Mouse (Mus musculus): ENCODE data around the gene Isyna1.

Isyna1 gene

DNA sequence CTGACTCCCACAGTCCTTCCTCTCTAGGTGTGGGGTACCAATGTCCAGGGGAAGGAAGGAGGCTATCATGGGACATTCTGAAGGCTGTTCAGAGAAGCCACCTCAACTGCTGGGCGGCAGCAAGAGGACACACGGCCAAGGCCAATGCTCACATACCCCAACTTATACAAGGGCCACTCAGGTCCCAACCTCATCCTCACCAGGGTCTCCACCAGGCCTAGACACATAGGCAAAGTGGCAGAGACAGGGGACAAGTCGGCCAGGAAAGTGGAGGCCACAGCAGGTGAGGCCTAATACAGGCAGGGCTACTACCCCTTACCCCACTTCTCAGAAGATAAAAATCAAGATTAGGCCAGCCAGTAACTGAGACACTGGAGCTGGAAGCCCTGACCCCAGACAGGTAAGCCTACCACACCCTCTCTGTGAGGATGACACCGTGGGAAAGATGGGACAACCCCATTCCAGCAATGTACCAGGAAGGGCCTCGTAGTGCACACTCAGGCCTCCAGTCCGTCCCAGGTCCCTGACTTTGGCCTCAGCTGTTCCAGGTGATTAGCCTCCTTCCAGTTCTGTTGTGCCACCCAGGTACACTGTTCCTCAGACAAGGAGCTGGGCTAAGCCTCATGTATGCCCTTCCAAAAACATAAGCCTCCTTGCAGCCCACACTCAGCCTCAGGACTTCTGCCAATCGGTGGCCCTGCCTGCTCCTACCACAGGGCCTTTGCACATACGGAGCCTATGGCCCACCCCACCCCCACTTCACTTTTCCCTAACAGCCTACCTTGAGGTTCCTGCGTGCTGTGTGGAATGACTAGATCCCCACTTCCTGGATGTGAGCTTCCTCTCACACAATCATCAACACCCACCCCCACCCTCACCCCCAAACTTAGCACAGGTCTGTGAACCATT lies 12.0 kb downstream of the Isyna1 start:
- no peak for DNase-seq

DNA sequence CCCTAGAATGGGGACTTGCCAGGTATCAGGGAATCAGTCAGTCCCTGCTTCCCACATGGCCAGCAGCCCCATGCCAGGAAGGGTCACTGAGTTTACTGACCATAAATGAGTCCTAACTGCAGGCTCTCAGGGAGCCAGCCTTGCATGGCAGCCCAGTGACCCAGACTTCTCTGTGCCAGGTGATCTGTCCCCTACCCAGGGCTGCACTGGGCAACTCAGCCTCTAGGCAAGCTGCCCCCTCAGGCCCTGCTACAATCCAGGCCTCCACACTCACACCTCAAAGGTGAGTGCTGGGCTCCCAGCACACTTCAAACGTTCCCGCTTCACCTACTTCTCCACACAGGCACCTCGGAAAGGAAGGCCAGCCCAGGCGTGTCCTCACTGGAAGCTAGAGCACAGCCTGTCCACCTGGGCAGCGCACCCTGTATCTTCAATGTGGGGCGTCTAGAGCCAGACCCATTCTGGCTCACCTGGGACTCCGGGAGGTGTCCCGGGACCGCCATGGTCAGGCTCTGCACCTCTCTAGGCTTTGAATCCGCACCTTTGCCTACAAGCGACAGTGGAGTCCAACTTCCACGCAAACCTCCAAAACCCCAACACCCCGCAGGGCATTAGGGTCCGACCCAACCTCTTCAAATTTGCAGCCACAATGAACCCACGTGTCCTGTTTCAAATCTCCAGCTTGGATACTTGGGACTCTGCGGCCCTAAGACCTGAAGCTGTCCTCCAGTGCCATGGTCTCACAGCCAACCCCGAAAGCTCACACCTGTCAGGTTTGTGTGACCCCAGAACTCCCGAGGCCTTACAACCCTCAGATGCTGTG lies 12.8 kb downstream of the Isyna1 start:
- peak; percentile 32 to 47 for DNase-seq

DNA sequence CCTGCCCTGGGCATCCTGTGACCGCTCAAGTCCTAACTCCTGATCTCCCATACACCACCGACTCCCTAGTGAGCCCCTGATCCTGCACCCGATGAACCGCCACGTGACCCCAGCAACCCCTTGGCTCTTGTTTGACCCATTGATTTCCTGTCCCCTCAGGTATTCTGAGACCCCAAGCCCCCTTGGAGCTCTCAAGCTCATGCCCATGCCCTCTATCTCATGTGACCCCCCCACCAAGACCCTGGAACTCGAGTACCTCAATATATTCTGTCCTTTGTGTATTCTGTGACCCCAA lies 13.4 kb downstream of the Isyna1 start:
- DNase-seq, result peak in 1 of 2 experiments; percentile 32

DNA sequence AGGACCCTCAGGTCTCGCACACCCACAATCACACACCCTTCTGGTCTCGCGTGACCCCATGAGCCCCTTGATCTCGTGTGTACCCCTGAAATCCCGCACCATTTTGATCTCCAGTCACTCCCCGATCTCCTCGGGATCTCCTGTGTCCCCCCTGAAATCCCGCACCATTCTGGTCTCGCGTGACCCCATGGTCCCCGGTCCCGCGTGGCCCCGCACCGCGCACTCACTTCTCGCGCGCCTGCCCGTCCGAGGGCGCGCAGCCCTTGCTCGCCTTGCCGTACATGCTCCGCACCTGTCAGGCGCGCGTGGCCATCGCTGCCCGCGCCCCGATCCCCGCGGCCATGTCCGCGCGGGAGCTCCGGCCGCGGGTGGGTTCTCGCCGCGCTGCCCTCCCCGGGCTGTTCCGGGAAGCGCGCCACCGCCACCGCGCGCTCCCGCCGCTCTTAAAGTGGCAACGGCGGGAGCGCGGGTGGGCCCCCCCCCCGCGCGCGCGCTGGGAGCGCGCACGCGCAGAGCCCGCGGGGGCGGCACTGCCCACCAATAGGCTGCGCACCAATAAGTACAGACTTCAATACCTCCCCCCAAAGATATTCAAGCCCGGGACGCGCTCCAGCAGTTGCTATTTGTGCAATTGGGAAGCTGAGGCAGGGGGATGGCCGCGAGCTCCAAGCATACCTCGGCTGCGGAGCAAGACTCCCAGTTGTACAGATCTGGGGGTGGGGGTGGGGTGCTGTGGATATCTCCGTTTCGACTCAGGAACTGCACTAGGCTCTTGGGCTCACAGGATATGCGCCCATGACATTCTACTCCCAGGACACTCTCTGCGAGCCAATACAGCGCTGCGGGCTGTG lies 13.9 kb downstream of the Isyna1 start:
- peak; percentile 64 to 79 for DNase-seq

DNA sequence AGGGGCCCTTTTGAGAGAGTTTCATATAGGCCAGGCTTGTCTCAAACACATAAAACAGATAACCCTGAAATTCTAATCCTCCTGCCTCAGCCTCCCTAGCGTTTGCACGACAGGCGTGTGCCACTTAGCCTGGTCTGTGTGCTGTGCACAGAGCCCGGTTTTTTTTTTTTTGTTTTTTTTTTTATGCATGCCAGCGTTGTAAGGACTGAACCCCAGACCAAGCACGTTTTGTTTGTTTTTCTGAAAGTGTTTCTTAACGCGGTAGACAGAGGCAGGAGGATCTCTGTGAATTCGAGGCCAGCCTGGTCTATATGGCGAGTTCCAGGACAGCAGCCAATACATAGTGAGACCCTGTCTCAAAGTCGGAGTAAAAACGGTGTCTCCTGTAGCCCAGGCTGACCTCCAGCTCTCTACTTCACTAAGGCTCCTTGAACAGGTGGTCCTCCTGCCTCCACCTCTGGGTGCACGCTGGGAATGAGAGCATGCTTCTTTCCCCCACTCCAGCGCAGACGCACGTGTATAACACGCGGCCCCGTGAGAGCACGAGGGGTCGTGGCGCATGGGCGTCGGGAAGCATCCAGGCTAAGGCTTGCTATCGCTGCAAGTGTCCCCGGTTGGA lies 14.7 kb downstream of the Isyna1 start, which contains the start of gene Ssbp4:
Gene Ssbp4, minus strand, starts transcription at position 124 of the 619 bp plus-strand sequence.
- no peak for DNase-seq

DNA sequence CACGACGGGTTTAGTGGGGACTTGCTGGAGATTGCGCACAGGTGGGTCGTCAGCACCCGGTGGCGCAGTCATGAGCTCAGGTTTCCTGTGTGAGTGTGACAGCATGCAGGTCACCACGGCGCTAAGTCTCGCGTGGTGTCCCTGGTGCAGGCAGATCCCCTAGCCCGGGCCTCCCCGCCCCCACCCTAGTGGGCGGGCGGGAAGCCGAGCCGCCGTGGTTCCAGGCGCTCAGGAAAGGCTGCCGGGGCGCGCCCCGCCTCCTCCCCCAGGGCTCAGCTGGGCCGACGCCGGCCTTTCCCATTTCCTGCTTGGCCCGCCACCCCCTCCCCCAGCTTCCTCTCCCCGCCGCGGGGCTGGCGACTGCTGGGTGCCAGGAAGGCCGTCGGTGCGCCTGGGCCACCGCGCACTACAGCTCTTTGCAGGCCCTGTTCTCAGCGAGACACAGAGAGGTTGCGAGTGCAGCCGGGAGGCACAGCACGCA lies 15.2 kb downstream of the Isyna1 start:
- peak; percentile 94 to 97 for DNase-seq

DNA sequence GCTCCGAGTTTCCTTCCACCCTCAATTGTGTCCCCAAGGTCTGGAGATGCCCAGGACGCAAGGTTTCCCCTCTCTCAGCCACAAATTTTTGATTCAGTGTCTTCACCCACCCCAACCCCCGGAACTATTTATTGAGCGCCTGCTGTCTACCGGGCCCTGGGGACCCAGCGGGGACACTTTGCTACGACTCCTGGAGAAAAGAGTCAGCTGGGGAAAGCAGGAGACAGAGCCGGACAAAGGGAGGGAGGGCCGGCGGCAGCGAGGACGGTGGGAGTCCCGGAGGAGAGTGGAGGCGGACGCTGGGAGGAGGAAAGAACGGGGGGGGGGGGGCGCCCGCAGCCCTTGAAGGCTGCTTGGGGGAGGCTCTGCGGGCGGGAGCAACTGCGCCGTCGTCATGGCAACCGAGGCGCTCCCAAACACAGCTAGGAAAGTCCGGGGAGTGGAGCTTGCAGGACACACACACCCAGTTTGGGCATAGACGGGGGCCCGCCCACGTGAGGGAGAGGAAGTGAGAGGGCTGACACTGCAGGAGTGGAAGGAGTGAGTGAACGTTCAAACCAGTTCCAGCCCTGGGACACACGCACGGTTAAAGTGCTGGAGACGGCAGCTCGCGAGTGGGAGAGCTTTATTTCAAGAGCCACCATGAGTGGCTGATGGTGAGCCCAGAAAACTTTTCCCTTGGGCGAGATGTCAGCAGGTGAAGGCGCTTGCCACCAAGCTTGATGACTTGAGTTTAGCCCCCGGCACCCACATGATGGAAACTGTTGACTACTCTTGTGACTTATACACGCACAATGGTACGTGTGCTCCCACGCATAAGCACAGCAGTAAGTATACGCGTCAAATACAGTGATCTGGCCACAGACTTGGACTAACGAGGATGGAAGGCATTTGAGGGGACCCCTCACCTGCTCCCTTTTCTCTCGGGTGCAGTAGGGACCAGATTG lies 15.9 kb downstream of the Isyna1 start:
- DNase-seq, result peak; percentile 92 to 96

DNA sequence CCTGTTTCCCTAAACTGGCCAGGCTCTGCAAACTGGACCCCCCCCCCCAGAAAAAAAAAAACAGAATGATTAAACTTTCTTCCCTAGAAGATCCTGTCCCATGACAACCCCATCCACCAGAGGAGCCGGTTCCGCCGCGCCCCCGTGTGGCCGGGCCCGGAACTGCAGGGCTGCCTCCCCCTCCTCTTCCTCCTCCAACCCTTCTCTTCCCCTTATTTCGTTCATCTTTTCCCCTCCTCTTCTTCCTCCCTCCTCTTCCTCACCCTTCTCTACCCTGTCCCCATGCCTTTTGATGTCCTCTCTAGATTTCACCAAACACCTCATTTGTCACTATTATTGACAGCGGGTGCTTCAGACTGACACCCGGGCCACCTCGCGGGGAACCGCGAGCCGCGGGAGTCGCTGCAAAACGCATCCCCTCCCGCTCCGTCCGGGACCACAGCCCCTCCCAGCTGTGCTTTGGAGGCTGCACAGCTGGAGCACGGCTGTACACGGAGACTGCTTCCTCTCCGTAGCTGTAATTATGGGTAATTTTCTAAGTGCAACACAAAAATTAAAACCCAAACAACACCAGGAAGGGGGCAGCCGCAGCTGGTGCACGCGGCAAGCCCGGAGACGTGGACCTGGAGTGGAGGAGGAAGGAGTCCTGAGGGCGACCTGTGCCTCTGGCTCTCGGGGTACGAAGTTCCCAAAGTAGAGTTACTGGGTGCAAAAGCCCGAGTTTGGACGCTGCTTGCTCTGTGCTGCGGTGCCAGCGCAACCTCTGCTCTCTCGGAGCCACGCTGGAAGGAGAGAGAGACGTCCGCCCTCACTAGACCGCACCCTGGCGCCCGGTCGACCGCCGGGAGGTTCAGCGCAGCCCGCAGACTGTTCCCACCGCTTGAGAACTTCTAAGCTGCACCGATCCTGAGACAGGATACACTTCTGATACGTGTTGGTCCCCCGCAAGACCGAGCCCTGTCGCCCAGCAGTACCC lies 16.9 kb downstream of the Isyna1 start:
- peak; percentile 92 for DNase-seq

DNA sequence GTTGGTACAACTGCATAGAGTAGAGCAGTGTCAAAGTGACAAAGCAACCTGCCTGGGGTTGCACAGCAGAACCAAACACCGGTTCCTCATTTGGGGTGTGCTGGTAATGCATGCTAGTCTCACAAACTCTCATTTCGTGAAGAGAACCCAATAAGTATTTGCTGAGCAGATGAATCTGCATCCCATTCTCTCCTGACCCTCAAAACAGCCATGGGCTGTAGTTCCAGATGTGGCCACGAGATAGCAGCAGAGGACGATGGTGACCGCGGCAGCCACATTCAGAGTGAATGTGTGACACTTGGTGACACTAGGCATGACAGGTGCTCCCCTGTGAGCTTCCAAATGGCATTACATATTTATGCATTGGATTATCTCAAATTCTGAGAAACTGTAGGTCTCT lies 17.7 kb downstream of the Isyna1 start:
- peak; percentile 93 to 94 for DNase-seq

DNA sequence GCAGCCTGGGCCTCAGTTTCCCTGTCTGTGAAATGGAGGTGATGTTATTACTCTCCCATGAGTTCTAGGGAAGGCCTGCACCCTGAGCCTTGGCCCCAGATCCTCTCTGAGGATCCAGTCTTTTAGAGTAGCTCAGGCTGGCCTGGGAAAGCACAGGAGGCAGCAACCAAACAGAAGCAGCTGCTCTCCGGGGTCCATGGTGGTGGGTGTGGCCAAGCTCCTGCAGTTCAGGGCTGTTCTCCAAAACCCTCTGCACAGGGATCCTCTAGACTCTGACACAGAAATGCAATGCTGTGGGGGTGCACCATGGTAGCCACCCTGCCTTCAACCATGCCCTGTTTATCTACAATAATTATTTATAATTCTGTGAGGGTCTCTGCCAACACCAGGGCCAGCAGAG lies 19.6 kb downstream of the Isyna1 start:
- DNase-seq, result no peak

DNA sequence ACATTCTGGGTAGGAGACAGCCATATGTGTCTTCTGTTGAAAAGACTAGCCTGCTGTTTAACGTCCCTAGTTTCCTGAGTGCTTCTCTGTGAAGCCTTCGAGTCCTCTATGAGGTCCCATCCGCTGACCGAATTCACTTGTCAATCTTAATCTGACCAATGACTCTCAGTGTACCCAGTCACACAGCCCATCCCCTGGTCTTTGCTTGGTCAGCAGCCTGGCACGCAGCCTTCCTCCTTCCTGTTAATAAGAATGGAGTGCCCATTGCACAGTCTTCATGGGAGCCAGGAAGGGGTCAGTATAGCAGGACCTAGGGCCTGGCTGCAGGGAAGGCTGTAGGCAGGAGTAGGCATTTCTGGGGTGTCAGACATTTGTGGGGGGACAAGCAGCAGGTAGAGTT lies 20.3 kb downstream of the Isyna1 start:
- DNase-seq, result no peak

DNA sequence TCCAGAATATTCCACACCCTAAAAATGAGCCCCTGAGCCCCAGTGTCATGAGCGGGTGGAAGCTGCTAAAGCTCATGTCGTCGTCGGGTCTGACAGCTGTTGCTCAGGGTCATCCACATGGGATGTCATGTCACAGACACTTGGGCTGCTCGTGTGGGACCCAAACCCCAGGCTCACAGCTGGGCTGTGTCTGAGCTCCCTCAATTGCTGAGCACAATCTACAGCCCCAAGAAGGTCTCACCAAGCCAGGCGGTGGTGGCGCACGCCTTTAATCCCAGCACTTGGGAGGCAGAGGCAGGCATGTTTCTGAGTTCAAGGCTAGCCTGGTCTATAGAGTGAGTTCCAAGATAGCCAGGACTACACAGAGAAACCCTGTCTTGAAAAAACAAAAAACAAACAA lies 21.1 kb downstream of the Isyna1 start:
- DNase-seq, result no peak

DNA sequence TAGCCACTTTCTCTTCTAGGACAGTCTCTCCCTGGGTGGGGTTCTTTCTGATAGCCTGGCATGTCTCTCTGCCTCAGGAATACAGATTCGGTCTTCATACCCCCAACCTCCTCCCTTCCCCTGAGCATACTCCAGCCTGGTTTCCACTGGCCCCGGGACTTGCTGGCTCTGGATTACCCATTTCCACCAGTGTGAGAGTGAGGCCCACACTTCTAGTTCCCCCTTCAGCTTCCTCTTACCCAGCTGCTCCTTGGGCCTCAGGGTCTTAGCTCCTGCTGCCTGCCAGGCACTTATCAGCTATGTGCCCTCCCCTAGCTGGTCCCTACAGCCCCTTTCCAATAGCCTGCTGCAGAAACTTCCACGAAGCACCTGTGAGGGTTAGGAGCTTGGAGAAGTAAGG lies 21.7 kb downstream of the Isyna1 start, which contains the start of gene Lrrc25:
Gene Lrrc25, plus strand, starts transcription at position 262 of the 400 bp plus-strand sequence.
- DNase-seq, result no peak

DNA sequence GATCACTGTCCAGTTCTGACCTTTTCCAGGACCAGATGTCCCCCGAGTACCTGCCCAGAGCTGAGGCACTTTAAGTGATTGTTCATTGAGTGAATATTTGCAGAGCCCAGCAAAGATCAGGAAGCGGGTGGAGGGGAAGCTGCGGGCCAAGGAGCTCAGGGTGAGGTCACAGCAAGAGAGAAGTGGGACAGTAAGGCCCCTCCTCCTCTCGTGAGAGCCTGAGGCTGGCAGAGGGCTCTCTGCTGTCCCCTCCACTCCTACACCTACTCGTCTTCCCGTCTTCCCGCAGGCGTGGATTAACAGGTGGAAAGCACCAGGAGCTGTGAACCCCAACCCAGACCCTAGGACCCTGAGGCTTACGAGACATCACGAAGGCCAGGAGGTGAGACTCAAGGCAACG lies 22.5 kb downstream of the Isyna1 start:
- DNase-seq, result no peak

DNA sequence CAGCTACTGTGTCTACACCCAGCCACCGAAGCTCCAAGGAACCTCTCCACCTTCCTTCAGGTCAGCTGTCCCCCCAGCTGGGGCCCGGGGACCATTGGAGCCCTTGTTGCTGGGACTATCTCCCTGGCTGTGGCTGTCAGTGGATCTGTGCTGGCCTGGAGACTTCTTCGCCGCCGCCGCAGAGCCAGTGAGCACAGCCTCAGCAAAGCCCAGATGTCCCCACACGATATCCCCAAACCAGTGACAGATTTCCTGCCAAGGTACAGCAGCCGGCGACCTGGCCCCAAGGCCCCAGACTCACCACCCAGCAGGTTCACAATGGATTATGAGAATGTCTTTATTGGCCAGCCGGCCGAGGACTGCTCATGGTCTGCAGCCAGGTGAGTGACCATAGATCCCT lies 23.8 kb downstream of the Isyna1 start:
- no peak for DNase-seq

DNA sequence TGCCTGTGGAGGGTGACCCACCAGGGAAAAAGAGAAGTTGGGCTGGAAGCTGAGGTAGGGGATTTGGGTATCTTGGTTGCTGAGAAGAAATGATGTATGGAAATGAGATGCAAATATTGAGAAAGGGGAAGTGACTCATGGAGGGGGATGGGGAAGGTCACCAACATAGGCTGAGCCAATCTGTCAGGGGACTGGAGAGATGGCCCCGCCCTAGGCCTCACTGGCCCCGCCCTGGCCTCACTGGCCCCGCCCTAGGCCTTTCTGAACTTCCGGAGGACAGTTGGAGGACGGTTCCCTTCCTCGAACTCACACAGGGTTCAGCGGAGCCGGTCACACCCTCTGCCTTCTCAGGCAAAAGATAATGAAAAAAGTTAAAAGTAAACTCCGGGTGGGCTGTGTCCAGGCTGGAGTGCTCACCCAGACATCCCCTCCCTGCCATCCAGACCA lies 24.7 kb downstream of the Isyna1 start:
- peak; percentile 65 to 79 for DNase-seq

DNA sequence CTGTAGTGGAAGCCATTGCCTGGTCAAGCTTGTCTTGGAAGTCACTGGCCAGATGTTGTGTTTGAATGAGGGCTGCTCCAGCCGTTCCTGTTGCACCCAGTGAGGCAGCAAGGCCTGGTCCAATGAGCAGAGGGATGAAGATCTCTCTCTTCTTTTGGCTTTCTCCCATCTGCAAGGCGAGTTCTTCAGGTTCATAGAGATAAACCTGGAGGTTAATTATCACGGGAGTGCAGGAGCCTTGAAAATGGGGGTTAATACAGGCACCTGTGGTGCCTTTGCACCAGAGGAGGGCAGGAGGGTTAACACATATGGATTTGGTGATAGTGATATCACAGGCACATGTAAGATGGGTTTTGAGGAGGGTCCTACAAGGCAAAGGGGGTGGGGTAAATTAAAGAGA lies 28.0 kb downstream of the Isyna1 start:
- DNase-seq, result no peak

DNA sequence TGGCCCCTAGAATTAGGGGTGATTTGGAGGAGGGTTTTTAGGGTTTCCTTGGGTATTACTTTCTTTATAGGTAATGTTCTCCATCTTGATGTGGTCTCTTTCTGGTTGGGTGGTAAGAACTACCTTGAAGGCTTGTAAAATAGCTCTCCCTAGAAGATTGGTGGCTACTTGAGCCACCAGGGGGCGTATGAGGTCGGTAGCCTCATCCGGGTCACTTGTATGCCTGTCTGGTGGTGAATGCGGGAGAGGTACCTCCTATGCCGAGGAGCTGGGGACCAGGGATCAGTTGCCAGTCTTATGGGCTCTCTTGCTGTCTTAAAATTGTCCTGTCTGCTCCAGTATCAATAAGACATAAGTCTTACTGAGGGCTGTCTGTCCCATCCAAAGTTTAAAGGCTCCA lies 30.9 kb downstream of the Isyna1 start:
- DNase-seq, result peak; percentile 80 to 83

DNA sequence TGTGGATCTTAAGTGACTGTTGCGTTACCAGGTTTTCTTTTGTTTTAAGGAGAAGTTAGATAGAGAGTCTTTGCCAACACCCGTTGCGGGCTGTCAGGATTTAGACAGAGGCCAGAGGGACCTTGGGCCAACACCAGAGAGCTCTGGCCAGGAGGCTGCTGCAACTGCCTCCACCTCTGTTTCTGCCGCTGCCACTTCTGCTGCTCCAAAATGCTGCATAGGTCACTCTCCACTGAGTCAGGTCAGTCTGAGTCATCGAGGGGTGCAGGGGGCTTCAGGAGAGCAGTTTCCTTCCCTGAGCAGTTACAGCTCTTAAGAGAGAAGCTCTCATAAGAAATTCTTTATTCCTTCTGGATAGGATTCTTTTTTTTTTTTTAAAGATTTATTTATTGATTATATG lies 32.9 kb downstream of the Isyna1 start:
- no peak for DNase-seq

DNA sequence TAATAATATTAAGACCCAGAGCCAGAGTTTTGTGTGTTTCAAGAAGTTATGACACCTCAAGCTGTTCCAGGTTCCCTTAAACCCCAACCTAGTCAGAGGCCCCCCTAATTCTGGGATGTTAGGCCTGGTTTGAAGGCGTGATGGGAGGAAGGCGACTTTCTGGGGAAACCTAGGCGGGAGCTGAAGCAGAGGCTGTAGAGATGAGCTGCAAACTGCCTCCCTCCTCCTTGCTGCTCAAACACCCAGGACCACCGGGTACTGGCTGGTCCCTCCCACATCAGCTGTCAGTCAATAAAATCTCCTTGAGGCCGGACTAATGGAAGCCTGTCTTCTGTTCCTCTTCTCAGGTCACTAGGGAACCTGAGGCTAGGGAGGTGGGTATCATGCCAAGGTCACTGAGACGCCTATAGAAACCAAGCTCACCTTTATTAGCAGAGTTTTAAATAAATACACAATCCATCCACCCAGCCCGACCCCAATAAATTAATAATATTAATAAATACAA lies 34.9 kb downstream of the Isyna1 start:
- DNase-seq, result no peak
